Mouse (Mus musculus) kidney, adult 2 months (tissue): ENCODE data around the gene BB287469. TPM values are rescaled to one million over a fixed set of nuclear protein-coding genes. Genes with fewer than 3 reads are reported as not detected.
"Not testable (repeated sequence)": the region's sequence is repeated elsewhere in the genome, so short reads cannot be mapped to it uniquely, and the experiment has no call there.

Experiments
- DNase-seq: peaks from one replicate; pipeline ENCODE4 v3.0.0; 2021
- H3K27ac ChIP-seq: fragments of 200-500 bp; 2 replicates; pipeline ENCODE4 v1.5.1; 2012; ENCODE audit warnings: low read depth, low read length, control low read depth, inconsistent platforms; ENCODE audit not compliant: insufficient read depth
- H3K27me3 ChIP-seq: fragments of 200-500 bp; replicated peaks from 2 replicates; pipeline ENCODE4 v1.6.1; 2012; ENCODE audit warnings: mild to moderate bottlenecking, moderate library complexity, low read length, inconsistent platforms; ENCODE audit not compliant: control insufficient read depth, insufficient read depth
- H3K36me3 ChIP-seq: fragments of 200-500 bp; 2 replicates; pipeline ENCODE4 v1.6.1; 2012; ENCODE audit warnings: mild to moderate bottlenecking, moderate library complexity, low read length, inconsistent platforms; ENCODE audit not compliant: control insufficient read depth, insufficient read depth
- H3K4me1 ChIP-seq: fragments of 200-500 bp; 2 replicates; pipeline ENCODE4 v1.6.1; 2011; ENCODE audit warnings: low read length; ENCODE audit not compliant: control insufficient read depth, insufficient read depth
- H3K4me3 ChIP-seq: fragments of 200-500 bp; 2 replicates; pipeline ENCODE4 v1.5.1; 2011; ENCODE audit warnings: mild to moderate bottlenecking, low read depth, low read length, control low read depth; ENCODE audit not compliant: insufficient read depth
- WGBS: fragments of 180-500 bp; shearing (Covaris S2); methylation state at CpG from one replicate; pipeline ENCODE4 v1.1.7; 2018; 5-methylcytosine and 5-hydroxymethylcytosine counted together
- polyA plus RNA-seq: library from polyadenylated mRNA; depleted of rRNA; stranded (reverse); fragments of >200 nt; gene quantifications from 2 replicates; pipeline ENCODE4 v1.2.3, GENCODE M21; 2012; rRNA removed

Gene BB287469
- not detected in 2 replicates for polyA plus RNA-seq

- not testable (repeated sequence) for H3K27me3 ChIP-seq, H3K27ac ChIP-seq, H3K4me3 ChIP-seq, H3K36me3 ChIP-seq, H3K4me1 ChIP-seq, DNase-seq
- 98% methylated on average over 5 of the region's 6 CpGs for WGBS
Measured at GRCm38 (mm10) chr12:87816277-87816676, at the start of gene BB287469. TSS of gene BB287469 (plus strand) at chr12:87816577.

- not testable (repeated sequence) for H3K27ac ChIP-seq, DNase-seq, H3K36me3 ChIP-seq, H3K4me1 ChIP-seq, H3K4me3 ChIP-seq, H3K27me3 ChIP-seq
- whole genome bisulfite sequencing = 88% methylated on average over 4 of the region's 4 CpGs
Measured at GRCm38 (mm10) chr12:87775655-87776054, 40.7 kb upstream of the BB287469 start, which contains the start of gene Gm21319. TSS of gene Gm21319 (minus strand) at chr12:87775755.

DNA sequence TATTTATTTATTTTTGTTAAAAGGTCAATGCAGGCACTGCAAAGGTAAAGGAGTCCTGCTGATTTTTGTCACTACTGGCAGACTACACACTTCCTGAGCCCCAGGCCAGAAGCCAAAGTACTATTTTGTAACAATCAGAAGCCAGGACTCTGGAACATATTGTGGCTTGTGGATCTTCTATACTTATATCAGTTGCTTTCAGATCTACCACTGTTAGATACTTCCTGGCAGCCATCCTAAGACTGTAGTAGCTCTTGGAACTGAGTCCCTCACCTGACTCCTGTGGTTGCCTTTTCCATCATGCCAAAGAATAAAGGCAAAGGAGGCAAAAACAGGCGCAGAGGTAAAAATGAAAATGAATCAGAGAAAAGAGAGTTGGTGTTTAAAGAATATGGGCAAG is 21.2 kb upstream of the BB287469 start, which contains the start of gene Gm21936:
Gene Gm21936 (plus strand): TSS at position 301 of the 400 bp plus-strand sequence.
- H3K4me1 ChIP-seq, DNase-seq, H3K27me3 ChIP-seq, H3K4me3 ChIP-seq, H3K36me3 ChIP-seq, H3K27ac ChIP-seq: not testable (repeated sequence)
- WGBS = 74% methylated on average over 1 of the region's 1 CpGs

DNA sequence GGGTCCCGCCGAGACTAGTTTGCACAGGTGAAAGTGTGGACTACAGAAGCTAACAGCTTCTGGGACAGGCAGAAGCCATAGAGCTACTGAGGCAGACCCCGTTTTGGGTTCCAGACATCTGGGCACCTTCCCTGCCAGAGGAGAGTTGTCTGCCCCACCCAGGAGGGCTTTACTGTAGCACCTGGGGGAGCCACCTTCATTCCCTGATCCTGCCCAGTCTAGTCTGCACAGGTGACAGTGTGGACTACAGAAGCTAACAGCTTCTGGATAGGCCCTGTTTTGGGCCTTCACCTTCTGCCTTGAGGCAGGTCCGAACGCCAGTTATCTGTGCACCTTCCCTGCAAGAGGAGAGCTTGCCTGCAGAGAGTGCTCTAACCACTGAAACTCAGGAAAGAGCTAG is 18.4 kb upstream of the BB287469 start:
- H3K27ac ChIP-seq, DNase-seq, H3K4me3 ChIP-seq, H3K36me3 ChIP-seq, H3K27me3 ChIP-seq, H3K4me1 ChIP-seq: not testable (repeated sequence)
- WGBS = 92% methylated on average over 5 of the region's 5 CpGs

DNA sequence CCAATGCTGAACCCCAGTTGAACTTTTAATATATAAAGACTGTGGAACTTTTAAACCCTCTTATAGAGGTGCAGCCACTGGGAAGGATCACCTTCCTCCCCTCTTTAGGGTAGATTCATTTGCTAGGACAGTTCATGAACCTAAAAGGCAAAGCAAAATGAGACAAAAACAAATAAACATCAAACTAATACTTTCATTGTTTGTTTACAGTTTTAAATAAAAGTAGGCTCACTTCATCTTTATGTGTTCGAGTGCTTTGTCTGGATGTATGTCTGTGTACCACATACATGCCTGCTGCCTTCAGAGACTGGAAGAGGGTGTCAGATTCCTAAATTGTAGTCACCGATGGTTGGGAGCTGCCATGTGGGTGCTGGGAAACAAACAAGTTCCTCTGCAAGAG is 25.9 kb downstream of the BB287469 start, which contains the start of gene Gm2001:
Gene Gm2001 (minus strand): TSS at position 101 of the 400 bp plus-strand sequence.
- not testable (repeated sequence) for H3K27ac ChIP-seq, H3K4me3 ChIP-seq, H3K4me1 ChIP-seq, H3K36me3 ChIP-seq, DNase-seq, H3K27me3 ChIP-seq
- WGBS = 76% methylated on average over 2 of the region's 2 CpGs

DNA sequence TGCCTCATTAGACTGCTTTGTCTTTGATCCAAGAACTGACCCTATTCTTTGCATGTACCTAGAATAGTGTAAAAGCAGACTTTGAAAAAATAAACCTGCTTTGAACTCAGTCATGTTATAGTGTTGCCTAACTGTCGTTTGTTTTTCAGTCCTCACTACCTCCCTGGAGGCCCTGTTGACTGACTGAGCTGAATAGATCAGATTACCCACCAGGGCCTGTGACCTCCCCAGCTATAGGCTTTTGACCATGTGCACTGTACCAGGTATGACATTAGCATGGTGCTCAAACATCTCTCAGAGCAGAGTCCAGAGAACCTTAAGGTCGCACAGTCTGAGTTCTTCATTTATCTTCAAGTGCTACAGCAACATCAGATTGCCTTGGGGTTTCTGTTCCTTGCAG is 34.3 kb downstream of the BB287469 start:
- WGBS = no CpG with 5 or more reads among the region's 2 CpGs
- DNase-seq, H3K4me3 ChIP-seq: not testable (repeated sequence)

DNA sequence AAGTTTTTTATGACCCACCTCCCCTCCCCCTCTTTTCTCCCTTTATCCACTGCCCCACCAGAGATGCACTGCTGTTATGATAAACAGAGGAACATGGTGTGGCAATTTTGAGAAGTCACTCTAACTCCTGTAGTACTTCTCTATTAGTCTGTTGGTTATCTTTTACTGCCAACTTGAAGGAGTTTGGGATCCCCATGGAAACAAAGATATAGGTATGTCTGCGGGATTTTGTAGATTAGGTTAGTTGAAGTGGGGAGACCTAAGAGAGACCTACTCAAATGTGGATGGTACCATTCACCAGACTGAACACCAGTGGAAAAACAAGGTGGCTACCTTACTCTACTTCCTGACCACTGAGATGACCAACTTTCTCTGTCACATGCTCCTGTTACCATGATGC is 39.7 kb downstream of the BB287469 start:
- not testable (repeated sequence) for H3K27me3 ChIP-seq, DNase-seq, H3K36me3 ChIP-seq, H3K4me3 ChIP-seq, H3K4me1 ChIP-seq, H3K27ac ChIP-seq
- WGBS = 83% methylated on average over 1 of the region's 1 CpGs

More for the DNA sequence above, 34.3 kb downstream of the BB287469 start:
- not testable (repeated sequence) for H3K4me1 ChIP-seq, H3K27me3 ChIP-seq, H3K36me3 ChIP-seq, H3K27ac ChIP-seq

GRCm38 (mm10) chr12:87861740-87862692 is 45.6 kb downstream of the BB287469 start:
- H3K27me3 ChIP-seq, H3K4me1 ChIP-seq, DNase-seq, H3K36me3 ChIP-seq, H3K4me3 ChIP-seq, H3K27ac ChIP-seq: not testable (repeated sequence)
- WGBS = 84% methylated on average over 23 of the region's 23 CpGs

GRCm38 (mm10) chr12:87863638-87864037 is 47.3 kb downstream of the BB287469 start:
- H3K27ac ChIP-seq, H3K36me3 ChIP-seq, H3K27me3 ChIP-seq, H3K4me1 ChIP-seq, DNase-seq, H3K4me3 ChIP-seq: not testable (repeated sequence)
- WGBS = 95% methylated on average over 10 of the region's 11 CpGs

GRCm38 (mm10) chr12:87864048-87864447 is 47.7 kb downstream of the BB287469 start:
- not testable (repeated sequence) for DNase-seq, H3K27ac ChIP-seq, H3K36me3 ChIP-seq, H3K4me3 ChIP-seq, H3K4me1 ChIP-seq, H3K27me3 ChIP-seq
- 77% methylated on average over 2 of the region's 2 CpGs for WGBS
